Mouse (Mus musculus) frontal cortex, adult 2 months (tissue): ENCODE measurements around the gene Scaf8. TPM values are rescaled to one million over a fixed set of nuclear protein-coding genes. Genes with fewer than 3 reads are reported as not detected.

Experiments used
- DNase-seq, 2 experiments: peaks; one replicate each; pipeline ENCODE4 v3.0.0; 2022; ENCODE audit warnings: low spot score in 1 of 2; ENCODE audit errors: extremely low spot score in 1 of 2
- polyA plus RNA-seq: library from polyadenylated mRNA; depleted of rRNA; stranded (reverse); fragments of >200 nt; gene quantifications from 2 replicates; pipeline ENCODE4 v1.2.3, GENCODE M21; 2012; rRNA removed

Scaf8 gene
- polyA plus RNA-seq, 1 experiment: 34.3 TPM

GRCm38 (mm10) chr17:3246665-3247370 is 132.0 kb downstream of the Scaf8 start:
- DNase-seq: no peak

Other genes starting within 250 kb of the Scaf8 start
- gene Tiam2, start 211.6 kb downstream of the Scaf8 start, polyA plus RNA-seq: 126 and 143 TPM in 2 replicates